Mouse (Mus musculus) forebrain, embryonic 11.5 days (tissue): ENCODE data around the gene Agxt2. TPM values are rescaled to one million over a fixed set of nuclear protein-coding genes. Genes with fewer than 3 reads are reported as not detected.

Source experiments
- ATAC-seq: fragments of 200-750 bp; cut with Nextera tagmentation; replicated peaks from 2 replicates; pipeline ENCODE4 v1.8.0; 2017; ENCODE audit warnings: moderate TSS enrichment; ENCODE audit not compliant: low FRiP score
- DNase-seq: peaks from one replicate; pipeline ENCODE4 v3.0.0-alpha.2; 2017; ENCODE audit warnings: low spot score
- H3K27ac ChIP-seq: fragments of 300-500 bp; sonication (generic); 2 replicates; pipeline ENCODE4 v1.5.1; 2014; ENCODE audit warnings: low read depth, low read length
- H3K27me3 ChIP-seq: fragments of 300-500 bp; sonication (generic); 2 replicates; pipeline ENCODE4 v1.6.1; 2014; ENCODE audit warnings: mild to moderate bottlenecking, low read length, mixed read lengths; ENCODE audit not compliant: control insufficient read depth, insufficient read depth
- H3K36me3 ChIP-seq: fragments of 300-500 bp; sonication (generic); 2 replicates; pipeline ENCODE4 v1.6.1; 2014; ENCODE audit warnings: mild to moderate bottlenecking, low read length, moderate library complexity, mixed read lengths; ENCODE audit not compliant: control insufficient read depth, insufficient read depth
- H3K4me1 ChIP-seq: fragments of 300-500 bp; sonication (generic); replicated peaks from 2 replicates; pipeline ENCODE4 v1.6.1; 2014; ENCODE audit warnings: low read length, mixed read lengths; ENCODE audit not compliant: control insufficient read depth, insufficient read depth
- H3K4me2 ChIP-seq: fragments of 300-500 bp; sonication (generic); 2 replicates; pipeline ENCODE4 v1.6.1; 2014; ENCODE audit warnings: low read depth, mild to moderate bottlenecking, low read length, moderate library complexity, mixed read lengths; ENCODE audit not compliant: severe bottlenecking
- H3K4me3 ChIP-seq: fragments of 300-500 bp; sonication (generic); 2 replicates; pipeline ENCODE4 v1.5.1; 2014; ENCODE audit warnings: low read depth, low read length
- H3K9ac ChIP-seq: fragments of 300-500 bp; sonication (generic); 2 replicates; pipeline ENCODE4 v1.6.1; 2014; ENCODE audit warnings: low read length
- H3K9me3 ChIP-seq: fragments of 300-500 bp; sonication (generic); 2 replicates; pipeline ENCODE4 v1.6.1; 2016; ENCODE audit warnings: low read length, mixed read lengths; ENCODE audit not compliant: control insufficient read depth
- WGBS: fragments of 180-500 bp; shearing (Covaris S2); extraction: QIAGEN DNeasy Blood & Tissue Kit; methylation state at CpG from one replicate; pipeline ENCODE4 v1.1.7; 2014; 5-methylcytosine and 5-hydroxymethylcytosine counted together
- polyA plus RNA-seq: library from polyadenylated mRNA; unstranded; fragments of >200 nt; fragmentation: Nextera tagmentation; extraction: Ambion mirVana; gene quantifications from 2 replicates; pipeline ENCODE4 v1.2.1, GENCODE M21; 2014

The Agxt2 gene
- polyA plus RNA-seq, 1 experiment from 2014 or later = not detected

DNA sequence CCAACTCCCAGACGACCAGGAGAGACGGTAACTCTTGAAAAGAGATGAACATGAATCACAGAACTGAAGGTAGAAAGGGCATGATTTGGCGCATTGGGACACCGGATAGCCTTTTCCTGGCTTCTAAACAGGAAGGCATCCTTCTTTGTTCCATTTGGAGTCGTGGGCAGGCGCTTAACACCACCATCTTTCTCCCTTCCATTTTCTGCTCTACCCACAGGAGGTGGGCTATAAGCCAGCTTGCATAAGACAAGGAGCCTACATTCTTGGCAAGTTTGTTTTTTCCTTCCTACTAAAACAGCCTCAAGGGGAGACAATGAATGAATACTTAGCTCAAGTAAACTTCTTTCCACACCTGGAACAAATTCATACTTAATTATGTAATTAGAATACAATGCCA is 55.3 kb downstream of the Agxt2 start:
- H3K27me3 ChIP-seq = no peaks in the 10 kb centered on the region
- no peak overlapping the region for H3K4me2 ChIP-seq
- WGBS = 85% methylated on average over 6 of the region's 6 CpGs
- no peak overlapping the region for H3K4me3 ChIP-seq
- H3K4me1 ChIP-seq = no peaks in the 10 kb centered on the region
- H3K27ac ChIP-seq = no peak overlapping the region
- H3K9me3 ChIP-seq = no peaks in the 10 kb centered on the region
- DNase-seq (no peak), ATAC-seq (no peak)
- no peak overlapping the region for H3K9ac ChIP-seq
- H3K36me3 ChIP-seq = no peaks in the 10 kb centered on the region

DNA sequence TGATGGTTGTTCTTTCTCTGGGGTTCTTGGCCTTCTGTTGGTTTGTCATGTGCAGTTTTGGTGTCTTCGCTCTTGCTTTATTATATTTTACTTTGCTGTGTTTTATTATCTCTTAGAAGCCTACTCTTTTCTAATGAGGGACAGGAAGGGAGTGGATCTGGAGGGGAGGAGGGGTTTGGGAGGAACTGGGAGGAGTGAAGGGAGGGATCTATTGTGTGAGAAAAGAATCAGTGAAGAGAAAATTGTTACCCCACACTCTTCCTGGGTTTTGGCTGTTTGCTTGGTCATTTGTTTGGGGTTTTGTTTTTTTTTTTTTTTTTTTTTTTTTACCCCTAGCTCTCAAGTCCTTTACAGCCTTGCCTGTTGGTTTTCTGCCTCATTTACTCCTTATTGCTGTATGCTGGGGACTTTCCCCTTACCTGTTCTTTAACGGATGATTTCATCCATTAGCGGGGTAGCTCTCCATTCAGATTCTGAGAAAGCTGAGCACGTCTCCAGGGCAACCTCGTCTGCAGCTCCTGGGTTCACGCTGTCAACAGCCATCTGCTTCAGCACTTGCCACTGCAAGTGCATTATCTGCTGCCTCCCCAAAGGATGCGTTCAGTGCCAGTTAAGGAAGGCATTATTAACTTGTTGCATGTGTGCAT is 62.9 kb downstream of the Agxt2 start:
- no peak overlapping the region for H3K4me2 ChIP-seq
- no peaks in the 10 kb centered on the region for H3K36me3 ChIP-seq
- H3K4me1 ChIP-seq = peaks cover 7% of the 10 kb centered on the region
- H3K27me3 ChIP-seq = no peaks in the 10 kb centered on the region
- H3K4me3 ChIP-seq = no peak overlapping the region
- H3K9me3 ChIP-seq = no peaks in the 10 kb centered on the region
- ATAC-seq (peak; percentile 89), DNase-seq (peak; percentile 73)
- peak overlapping the region; percentile 41; the same call in 1 of the 2 replicates for H3K27ac ChIP-seq
- 14% methylated on average over 7 of the region's 7 CpGs for WGBS
- H3K9ac ChIP-seq = no peak overlapping the region

DNA sequence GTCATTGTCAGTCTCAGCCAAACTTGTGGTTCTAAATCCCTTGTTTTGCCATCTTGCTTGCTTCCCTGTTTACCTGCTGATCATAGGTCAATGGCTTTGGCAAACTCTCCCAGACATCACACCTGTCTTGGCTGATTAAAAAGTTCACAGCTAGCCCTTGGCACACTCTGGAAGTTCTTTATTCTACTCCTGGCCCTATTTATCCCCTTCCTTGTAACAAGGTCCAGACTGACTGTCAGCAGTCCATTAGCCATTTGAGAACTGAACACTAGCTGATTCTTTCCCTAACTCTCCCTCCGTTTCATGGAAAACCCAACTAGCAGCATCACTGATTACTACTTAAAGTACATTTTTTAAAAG is 63.4 kb downstream of the Agxt2 start:
- Histone ChIP-seq H3K4me1 (peaks cover 7% of the 10 kb centered on the region), H3K4me3 (no peak overlapping the region), H3K36me3 (no peaks in the 10 kb centered on the region), H3K27me3 (no peaks in the 10 kb centered on the region), H3K9ac (no peak overlapping the region), H3K9me3 (no peaks in the 10 kb centered on the region), H3K4me2 (no peak overlapping the region), H3K27ac (no peak overlapping the region)
- 29% methylated on average over 1 of the region's 1 CpGs for WGBS
- no peak for DNase-seq
- ATAC-seq = peak; percentile 61

DNA sequence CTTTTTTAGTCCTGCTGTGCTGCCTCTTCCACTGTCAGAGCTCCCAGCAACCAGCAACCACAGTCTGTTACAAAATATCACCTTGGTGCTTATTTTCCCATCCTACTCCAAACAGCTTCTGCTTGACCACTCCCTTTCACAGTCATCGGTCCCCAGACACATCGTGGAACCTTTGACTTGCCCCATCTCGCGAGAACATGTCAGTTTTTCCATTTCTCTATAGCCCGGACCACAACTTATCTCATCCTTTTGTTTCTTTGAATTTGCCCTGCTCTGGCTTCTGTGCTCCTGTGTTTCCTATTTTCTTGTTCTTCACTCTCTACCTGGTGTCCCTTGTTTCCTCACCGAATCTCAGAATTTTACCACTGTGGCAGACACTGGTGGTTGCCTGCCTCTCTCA is 67.8 kb downstream of the Agxt2 start:
- Histone ChIP-seq H3K9ac (no peak overlapping the region), H3K36me3 (no peaks in the 10 kb centered on the region), H3K4me1 (peaks cover 7% of the 10 kb centered on the region), H3K9me3 (no peaks in the 10 kb centered on the region), H3K27ac (no peak overlapping the region), H3K27me3 (no peaks in the 10 kb centered on the region), H3K4me3 (no peak overlapping the region), H3K4me2 (no peak overlapping the region)
- ATAC-seq = no peak
- no peak for DNase-seq
- WGBS = 92% methylated on average over 6 of the region's 6 CpGs

DNA sequence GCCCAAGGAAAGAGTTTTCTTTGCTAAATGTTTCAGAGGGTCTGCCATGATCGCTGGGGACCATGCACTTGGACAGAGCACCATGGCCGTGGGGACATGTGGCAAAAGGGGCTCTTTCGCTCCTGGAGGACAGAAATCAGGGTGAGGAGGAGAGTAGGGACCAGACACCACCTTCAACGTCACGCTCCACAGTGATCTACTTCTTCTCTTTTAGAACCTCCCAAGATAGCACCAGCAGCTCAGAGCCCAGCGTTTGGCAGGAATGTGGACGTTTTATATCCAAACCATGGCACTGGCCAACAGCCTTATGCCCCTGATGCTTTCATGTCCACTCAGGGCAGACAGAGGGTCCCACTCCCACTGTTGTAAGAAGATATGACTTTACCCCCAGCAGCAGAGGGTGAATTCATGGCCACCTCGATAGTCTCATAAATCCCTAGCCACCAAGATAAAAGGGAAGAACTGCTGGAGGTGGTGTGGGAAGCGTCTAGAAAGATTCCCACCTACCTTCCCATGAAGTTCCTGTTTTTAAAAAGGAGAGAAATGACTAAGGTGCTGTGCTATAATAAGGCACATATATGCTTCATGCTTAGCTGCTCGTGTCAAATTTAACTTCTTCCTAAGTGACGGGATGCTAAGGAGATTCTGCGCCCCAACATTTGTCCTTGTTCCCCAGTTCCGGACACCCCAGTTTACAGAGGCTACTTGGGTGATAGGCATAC is 68.4 kb downstream of the Agxt2 start:
- 91% methylated on average over 13 of the region's 13 CpGs for WGBS
- no peak for ATAC-seq
- peaks cover 4% of the 10 kb centered on the region for H3K4me1 ChIP-seq

DNA sequence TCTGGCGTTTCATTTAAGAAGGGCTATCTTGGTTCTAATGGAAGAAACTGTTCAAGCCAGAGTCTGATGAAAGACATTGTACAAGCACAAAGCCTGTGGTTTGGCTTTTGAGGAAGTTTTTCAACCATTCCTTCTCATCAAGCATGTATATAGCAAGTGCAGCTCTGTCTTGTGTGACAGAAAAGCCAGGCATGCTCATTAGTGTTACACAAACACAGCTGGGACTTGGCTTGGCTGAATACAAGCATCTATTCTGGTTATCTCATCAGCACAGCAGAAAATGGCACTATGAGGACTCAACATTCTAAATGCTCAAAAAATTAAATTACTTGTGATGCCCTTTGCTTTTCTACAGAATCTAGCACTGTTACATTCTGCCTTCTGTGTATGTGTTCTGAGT is 78.6 kb downstream of the Agxt2 start:
- Histone ChIP-seq H3K4me3 (no peak overlapping the region), H3K27me3 (no peaks in the 10 kb centered on the region), H3K36me3 (no peaks in the 10 kb centered on the region), H3K4me2 (no peak overlapping the region), H3K9ac (no peak overlapping the region), H3K27ac (no peak overlapping the region), H3K4me1 (no peaks in the 10 kb centered on the region), H3K9me3 (no peaks in the 10 kb centered on the region)
- ATAC-seq (no peak), DNase-seq (no peak)
- WGBS = 87% methylated on average over 1 of the region's 1 CpGs

More for the DNA sequence above, 68.4 kb downstream of the Agxt2 start:
- Histone ChIP-seq H3K27me3 (no peaks in the 10 kb centered on the region), H3K27ac (no peak overlapping the region), H3K36me3 (no peaks in the 10 kb centered on the region), H3K9me3 (no peaks in the 10 kb centered on the region), H3K9ac (no peak overlapping the region), H3K4me3 (no peak overlapping the region), H3K4me2 (no peak overlapping the region)
- no peak for DNase-seq

DNA sequence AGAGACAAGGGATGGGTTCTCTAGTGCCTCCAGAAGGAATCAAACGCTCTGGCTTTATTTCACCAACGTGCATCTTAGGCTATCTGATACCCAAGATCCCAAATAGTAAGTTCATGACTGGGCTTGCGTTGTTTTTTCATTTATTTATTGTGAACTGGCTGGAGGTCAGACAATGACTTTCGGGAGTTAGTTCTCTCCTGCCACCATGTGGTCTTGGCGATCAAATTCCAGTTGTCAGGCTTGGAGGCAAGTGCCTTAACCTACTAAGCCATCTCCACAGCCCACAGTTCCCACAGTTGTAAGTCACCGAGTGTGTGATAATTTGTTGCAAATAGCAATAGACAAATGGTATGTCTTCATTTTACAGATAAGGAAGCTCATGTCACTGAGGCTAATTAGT is 81.6 kb downstream of the Agxt2 start:
- WGBS = 78% methylated on average over 6 of the region's 6 CpGs
- no peaks in the 10 kb centered on the region for H3K4me1 ChIP-seq
- no peaks in the 10 kb centered on the region for H3K36me3 ChIP-seq
- no peak for ATAC-seq
- H3K27me3 ChIP-seq = no peaks in the 10 kb centered on the region
- H3K27ac ChIP-seq = no peak overlapping the region
- no peak overlapping the region for H3K4me2 ChIP-seq
- H3K9me3 ChIP-seq = no peaks in the 10 kb centered on the region
- no peak overlapping the region for H3K9ac ChIP-seq
- DNase-seq = no peak
- no peak overlapping the region for H3K4me3 ChIP-seq

DNA sequence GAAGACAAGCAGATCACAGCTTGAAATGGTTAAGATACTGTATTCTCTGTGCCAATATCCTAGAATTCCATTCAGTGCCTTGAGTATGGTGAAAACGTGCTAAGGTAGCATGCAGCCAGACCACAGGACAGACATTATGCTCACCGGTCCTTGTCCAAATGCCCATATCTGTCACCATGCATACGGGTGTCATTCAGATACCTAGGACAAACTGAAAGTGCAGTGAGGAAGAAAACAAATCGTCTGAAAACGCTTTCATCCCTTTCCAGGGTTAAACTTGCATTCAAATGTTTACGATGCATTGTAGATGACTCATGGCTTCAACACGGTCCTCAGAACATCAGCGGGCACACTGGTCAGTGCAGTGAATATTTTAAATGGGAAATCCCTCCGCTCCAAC is 83.2 kb downstream of the Agxt2 start:
- Histone ChIP-seq H3K9me3 (no peaks in the 10 kb centered on the region), H3K9ac (no peak overlapping the region), H3K27ac (no peak overlapping the region), H3K4me2 (no peak overlapping the region), H3K36me3 (peaks cover 2% of the 10 kb centered on the region; the same call in 1 of the 2 replicates), H3K4me3 (no peak overlapping the region), H3K27me3 (no peaks in the 10 kb centered on the region), H3K4me1 (no peaks in the 10 kb centered on the region)
- DNase-seq (no peak), ATAC-seq (no peak)
- WGBS = 94% methylated on average over 9 of the region's 9 CpGs

DNA sequence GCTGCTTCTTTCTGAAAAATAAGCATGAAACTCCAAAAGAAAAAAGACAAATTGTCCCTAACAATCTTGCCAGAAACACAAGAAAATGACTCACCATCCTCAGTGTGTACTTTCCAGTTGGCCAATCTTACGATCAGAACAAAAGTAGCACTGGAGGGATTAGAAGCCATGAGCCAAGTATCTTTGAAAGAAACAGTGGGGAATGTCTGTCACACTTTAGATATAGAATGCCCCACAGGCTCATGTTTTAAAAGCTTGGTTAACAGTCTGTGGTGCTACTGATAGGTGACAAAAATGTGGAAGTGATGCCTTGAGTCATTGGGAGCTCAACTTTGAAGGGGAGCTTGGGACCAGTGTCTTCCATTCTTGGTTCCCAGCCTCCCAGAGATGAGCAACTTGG is 83.9 kb downstream of the Agxt2 start:
- no peak overlapping the region for H3K4me2 ChIP-seq
- no peak overlapping the region for H3K4me3 ChIP-seq
- DNase-seq (no peak), ATAC-seq (no peak)
- H3K4me1 ChIP-seq = no peaks in the 10 kb centered on the region
- no peaks in the 10 kb centered on the region for H3K9me3 ChIP-seq
- no peak overlapping the region for H3K9ac ChIP-seq
- 65% methylated on average over 1 of the region's 1 CpGs for WGBS
- H3K27me3 ChIP-seq = no peaks in the 10 kb centered on the region
- peaks cover 2% of the 10 kb centered on the region; the same call in 1 of the 2 replicates for H3K36me3 ChIP-seq
- H3K27ac ChIP-seq = no peak overlapping the region
